Mouse (Mus musculus) MEL-GATA-1-ER (cell line): ENCODE results near the gene Lrpprc.

ENCODE experiments used
- DNase-seq: peaks from one replicate; pipeline ENCODE4 v3.0.0-alpha.2; 2012; ENCODE audit warnings: low read depth; ENCODE audit errors: extremely low read depth

Gene Lrpprc

DNA sequence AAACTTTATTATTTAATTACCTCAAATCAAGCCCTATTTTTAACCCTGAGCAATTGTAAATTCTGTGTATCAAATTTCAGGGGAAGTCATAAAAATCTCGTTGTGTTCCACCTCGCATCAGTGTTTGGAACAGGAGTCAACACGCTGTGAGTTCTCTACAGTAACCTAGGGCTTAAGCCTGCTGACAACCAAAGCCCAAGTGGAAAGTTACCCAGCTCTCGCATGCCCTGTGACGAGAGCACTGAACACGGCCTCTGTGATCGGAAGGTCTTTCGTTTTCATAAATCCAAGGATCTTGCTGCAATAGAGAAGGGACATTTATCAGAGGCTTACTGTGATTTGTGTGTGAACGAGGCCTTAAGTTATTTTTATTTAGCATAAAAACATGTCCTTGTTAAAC is 18.7 kb downstream of the Lrpprc start:
- DNase-seq: no peak

DNA sequence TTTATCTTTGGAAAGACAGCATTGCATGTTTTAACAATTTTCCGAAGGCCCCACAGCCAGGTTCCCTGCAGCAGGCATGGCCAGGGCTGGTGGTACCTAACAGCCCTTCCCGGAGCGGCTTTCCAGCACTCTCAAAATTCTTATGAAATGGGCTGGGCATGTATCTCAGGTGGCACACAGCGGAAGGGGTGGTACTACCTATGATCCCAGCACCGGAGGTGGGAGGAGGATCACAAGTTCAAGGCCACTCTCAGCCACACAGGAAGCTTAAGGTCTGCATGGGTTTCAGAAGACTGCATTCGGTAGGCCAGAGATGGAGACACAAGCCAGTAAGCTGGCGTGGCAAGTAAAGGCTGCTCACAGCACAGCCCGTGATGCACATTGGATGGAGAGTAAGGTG is 31.6 kb downstream of the Lrpprc start:
- no peak for DNase-seq

DNA sequence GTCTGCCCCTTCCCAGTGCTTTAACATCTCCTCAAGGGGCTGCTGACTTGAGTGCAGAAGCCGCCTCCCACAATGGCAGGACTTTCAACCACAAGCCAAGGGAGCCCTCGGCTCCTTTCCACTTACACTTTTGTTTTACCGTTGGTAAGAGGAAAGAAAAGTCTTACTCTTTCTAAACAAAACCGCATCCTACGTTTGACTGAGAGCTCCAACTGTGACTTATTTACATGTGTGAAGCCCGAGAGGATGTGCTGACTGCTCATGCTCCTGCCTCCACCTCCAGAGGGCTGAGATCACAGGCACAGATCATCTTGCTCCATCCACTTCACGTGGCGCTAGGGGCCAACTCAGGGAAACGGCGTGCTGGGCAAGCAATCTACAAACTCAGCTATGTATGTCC is 32.2 kb downstream of the Lrpprc start:
- DNase-seq: no peak

DNA sequence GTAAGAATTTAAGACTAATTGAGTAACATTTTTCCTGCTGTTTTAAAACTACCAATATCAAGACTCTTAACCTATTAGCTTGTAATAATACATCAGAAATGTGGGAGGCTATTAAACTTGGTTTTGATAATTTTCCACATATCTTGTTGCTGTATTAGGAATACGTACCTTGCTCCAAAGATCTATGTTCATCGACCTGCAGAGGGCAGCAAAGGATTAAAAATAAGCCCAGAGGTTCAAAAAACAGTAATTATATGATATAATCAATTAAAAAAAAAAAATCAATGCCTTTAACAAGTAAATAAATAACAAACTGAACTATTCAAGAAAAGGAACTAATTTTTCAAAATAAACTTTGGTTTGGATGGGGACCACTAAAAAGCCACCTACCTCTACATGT is 34.5 kb downstream of the Lrpprc start:
- no peak for DNase-seq

DNA sequence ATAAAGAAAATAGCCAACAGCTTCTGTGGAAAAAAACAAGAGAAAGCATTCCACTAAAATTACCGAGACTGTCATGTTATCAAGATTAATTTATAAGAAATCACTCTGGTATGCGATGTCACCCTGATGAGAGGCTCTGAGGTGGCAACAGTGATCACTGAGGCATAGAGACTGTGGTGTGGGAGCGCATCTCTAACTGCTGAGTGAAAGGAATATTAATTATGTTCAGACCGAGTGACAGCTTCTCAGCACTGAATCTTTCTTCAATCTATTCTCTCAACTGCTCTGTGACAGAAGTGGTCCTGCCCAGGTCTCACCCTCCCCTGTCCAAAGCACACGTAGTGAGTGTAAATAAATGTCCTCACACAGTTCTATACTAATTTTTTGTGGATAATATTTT is 37.1 kb downstream of the Lrpprc start:
- no peak for DNase-seq

DNA sequence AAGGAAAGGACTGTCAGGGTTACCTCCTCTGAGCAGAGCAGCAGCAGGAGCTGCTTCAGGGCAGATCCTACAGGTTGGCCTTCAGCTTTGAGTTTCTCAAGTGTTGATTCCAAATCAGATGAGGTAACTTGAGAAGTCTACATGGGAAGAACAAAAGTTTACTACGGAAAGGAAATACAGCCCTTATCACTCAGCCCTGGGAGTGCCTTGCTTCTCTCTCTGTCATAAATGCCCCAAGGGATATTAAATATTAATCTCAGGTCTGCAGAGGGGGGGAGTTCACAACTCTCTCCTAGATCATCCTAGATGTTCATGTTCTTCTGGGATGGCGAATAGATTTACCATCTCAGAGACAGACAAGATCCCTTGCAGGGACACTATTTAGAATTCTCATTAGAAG is 38.3 kb downstream of the Lrpprc start:
- no peak for DNase-seq

DNA sequence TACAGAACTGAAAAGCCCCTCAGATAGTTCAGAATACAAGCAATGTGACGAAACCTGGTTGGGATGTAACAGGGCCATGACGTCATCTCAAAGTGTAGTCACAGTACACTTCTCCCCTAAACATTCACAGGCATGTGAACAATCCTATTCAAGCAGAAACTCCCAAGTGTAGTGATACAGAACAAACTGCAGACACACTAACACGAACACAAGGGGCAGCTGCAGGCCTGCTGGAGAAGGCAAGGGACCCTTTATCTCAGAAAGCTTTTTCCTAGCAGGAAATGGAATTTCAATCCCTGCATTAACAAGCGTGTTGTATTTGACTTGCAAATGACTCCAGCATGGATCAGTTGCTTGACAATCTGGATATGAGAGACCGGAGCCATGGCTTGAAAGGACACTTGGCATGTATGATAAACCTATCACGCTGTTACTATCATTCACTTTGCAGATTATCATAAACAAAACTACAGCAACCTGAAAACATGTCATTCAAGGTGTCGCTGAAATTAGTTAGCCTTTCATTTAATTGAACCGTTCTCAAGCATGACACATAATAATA is 38.9 kb downstream of the Lrpprc start:
- DNase-seq: no peak

DNA sequence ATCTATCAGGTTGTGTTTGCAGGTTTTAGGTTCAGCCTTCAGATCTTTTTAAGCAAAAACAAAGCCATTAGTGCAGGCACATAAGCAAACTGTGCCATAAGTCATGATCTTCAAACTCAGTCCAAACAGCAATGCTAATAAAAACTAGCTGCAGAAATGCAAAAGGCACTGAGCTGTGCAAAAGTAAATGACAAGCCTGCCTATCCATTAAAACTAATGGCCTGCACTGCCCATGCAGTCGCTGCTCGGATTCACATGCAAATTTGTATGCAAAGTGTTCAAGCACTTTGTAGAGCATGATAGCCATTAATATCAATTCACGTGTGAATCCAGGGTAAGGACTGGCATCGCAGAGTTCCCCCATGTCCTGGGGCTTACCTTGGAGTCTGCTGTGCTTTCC is 40.5 kb downstream of the Lrpprc start:
- no peak for DNase-seq

DNA sequence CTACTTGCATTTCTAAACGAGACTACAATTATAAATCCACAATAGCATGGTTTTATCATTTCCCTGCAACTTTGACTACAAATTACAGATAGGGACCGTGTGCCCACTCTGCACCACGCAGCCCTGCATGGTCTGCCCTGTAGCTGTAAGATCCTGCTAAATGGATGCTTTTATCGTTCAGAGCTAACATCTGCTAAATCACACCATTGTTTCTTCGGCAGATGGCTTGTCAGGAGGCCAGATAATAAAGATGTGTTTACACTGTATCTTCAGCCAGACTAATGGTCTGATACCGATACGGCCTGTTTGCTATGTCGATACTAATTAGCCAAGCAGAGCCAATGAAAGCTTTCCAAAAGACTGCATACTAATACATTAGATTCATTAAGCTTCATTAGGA is 41.3 kb downstream of the Lrpprc start:
- no peak for DNase-seq

DNA sequence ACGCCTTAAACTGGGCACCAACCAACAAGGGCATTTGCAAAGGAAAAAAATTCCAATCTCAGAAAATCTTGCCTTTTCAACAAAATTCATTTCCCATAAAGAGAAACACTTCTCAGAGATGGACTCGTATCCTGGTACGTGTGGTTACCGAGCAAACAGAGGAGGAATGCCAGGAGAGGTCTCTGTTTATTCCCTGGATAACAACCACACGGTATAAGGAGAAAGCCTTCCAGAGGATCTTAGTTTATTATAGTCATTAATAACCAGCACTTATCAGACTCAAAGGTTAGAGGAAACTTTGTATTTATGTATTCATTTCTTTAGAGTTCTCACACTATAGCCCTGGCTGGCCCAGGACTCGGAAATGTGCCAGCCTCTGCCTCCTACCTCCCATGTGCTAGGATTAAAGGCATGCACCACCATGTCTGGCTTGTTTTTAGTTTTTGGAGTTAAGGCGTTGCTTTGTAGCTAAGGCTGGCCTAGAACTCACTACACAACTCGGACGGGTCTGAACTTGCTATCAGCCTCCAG is 42.4 kb downstream of the Lrpprc start:
- DNase-seq: no peak

DNA sequence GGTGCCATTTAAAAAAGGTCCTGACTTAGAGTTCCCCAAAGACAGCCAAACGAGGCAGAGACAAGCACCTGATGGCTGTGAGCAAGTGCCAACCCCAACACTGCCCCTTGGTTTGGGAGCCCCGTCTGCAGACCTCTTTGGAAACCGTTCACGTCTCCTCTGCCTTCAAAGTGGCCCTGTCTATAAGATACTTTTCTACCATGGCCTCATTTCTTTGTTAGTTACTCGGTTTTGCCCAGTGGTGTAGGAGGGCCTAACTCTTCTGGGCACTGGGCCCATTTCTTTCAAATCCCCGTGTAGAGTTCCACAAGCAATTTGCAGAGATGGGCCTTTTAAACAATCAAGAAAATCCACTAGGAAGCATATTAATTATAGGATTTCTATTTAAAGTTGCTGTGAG is 43.4 kb downstream of the Lrpprc start:
- DNase-seq: no peak

DNA sequence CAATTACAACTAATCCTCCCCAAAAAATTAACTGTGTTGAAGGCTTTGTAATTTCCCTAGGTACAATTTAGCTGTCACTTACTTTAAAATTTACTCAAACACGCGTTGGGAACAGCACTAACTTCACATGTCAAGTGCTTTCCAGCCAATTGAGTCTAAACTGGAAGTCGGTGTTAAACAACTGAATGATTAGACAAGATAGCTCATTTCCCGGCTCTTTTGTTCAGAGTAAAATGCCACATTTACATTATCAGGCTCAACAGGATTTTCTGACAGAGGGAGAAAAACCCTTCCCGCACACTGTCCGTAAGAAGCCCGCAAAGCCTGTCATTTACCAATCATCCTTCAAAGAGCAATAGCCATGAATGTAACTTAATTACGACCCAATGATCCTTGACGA is 45.6 kb downstream of the Lrpprc start:
- no peak for DNase-seq

DNA sequence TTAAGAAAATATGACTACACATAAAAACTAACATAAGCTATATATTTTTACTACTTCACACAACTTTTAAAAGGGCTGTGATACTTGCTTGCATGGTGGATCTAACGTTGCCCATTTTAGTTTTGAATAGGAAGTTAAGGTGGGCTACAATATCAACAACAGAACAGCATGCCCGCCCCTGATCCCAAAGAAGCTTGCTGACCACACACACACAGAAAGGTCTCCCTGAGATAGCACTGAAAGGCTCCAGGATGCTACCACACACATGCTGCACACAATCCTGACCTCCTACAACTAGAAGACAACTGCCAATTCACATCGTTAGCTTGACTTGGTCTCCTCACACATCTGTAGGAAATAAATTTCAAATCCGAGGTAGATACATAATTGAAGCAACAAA is 46.3 kb downstream of the Lrpprc start:
- no peak for DNase-seq

DNA sequence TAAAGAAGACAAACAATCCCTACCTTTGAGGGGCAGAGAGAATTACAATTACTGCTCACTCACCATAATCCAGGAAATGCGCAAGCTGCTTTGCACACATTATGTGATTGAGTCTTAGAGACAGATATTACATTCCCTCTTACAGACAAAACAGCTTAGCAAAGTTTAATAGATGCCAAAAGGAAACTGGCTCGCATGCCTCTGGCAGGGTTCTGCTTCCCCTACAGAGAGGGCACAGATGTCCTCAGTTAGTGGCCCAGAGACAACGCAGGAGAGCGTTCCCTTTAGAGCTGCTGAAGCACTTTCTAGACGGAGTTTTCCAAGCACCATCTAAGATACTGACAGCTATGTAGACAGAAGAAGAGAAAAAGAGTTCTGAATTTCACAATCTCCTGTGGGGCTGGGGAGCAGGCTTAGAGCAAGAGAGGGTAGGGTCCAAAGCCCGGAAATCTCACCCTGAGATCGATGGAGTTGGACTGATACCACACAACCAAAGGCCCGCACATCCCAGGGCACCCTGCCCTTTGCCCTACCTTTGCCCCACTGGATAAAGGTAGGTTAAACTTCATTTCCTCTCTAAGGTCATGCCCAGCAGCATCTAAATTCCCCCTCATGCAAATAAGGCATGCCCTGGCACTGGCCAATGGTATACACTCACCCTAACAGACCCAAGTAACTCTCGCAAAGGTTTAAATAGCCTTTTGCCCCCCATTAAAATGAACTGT is 52.4 kb downstream of the Lrpprc start:
- DNase-seq: no peak

DNA sequence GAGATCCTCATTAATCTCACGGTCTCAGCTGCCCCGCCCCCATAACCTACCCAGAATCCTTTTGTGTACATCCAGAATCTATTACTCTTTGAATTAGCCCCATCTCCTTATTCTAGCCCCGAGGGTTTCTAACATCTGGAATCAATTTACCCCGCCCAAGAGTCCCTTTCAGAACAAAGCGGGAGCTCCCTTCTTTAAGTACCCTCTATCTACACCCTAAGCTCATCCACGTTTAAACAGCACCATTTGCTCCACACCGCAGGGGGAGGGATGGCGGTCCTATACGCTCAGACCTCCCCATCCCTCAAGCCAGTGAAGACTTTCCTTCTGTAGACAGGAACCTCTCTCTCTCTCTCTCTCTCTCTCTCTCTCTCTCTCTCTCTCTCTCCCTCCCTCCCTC is 53.9 kb downstream of the Lrpprc start:
- DNase-seq: no peak

DNA sequence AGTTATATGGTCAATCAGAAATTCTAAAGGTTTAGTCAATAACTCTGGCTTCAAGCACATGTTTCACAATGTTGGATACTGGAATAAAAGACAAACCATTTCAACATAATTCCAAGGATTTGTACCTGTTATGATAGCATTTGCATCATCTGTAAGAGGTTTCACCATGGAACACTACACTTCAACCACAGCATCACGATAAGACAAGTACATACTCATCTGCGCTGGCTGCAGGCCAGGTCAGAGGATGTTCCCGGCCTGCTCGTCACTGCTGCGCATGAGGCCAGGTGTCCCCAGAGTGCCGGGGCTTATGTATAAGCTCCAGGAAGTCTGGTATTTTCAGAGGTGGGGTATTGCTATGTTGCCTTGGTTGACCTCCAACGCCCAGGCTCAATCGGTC is 58.0 kb downstream of the Lrpprc start:
- DNase-seq: no peak

DNA sequence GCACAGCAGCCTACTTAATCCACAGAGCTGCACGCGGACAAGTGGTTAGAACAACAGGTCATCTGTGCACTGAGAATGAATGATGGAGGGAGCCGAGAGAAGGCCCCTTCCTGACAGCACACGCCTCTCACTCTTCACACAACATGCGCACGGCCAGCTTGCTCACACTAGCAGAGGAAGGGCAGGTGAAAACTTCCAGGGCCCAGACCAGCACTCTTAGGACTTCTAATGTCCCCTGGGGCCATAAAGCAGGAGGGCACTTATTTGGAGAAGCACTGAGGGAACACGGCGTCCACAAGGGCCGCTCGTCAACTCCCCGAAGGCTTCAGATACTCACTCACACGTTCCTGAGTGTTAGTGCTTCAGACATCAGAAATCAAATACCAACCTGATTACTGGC is 59.2 kb downstream of the Lrpprc start:
- DNase-seq: no peak

DNA sequence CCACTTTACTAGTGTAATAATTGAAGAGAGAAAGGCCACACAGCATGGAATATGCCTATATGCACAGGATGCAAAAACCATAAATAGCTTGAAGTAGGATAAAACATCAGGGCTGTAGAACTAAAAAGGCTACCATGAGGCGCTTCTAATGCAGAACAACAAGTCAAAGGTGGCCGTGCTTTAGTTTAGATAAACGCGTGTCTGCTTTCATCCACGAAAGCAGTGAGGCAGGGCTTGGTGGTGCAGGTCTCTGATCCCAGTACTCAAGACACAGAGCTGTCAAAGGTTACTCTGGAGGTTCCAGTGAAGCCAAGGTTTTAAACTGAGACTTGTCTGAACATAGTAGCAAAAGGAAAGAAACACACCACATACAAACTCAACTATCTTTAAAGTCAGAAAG is 61.4 kb downstream of the Lrpprc start:
- DNase-seq: no peak

DNA sequence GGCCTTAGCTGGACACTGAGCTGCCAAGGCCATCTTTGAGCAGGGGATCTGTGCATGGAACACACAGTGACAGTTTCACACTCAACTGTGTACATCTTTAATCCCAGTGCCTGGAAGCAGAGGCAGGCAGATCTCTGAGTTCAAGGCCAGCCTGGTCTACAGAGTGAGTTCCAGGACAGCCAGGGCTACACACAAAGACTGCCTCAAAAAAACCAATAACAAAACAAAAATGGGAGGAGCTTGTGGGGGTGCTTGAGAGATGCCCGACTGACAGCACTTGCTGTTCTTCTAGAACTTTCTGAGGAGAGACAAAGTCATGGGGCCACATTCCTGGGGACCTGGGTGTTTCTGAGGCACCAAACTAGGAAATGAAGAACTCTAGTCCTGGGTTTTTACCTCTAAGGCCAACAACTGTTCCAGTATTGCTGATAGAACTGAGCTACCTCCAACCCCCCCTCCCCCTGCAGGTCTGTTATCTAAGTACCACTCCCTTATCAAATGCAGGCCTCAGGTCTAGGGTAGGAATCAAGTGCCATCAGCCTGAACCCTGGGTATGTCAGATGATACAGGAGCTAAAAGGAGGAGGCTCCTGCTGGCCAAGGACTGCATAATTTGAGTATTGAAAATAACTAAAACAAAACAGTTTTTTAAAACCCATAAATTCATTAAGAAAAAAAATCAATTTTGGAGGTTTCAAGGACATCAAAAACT is 62.2 kb downstream of the Lrpprc start:
- DNase-seq: no peak

DNA sequence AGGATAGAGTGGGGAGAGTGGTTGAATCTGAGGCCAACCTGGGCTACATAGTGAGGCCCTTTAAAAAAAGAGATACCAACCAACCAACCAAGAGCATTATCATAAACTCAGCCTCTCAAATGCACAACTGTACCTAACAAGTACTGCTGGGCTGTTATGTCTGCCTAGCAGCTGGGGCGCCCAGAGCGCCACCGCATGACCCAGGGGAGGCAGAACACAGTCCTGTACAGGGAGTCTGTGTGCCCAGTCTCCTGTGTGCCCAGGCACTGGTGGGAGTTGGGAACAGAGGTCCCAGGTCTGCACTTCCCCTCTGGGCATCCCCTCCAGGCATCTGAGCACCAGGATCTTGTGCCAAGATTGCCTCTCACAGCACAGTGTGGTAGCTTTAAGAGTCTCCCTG is 65.4 kb downstream of the Lrpprc start:
- no peak for DNase-seq

DNA sequence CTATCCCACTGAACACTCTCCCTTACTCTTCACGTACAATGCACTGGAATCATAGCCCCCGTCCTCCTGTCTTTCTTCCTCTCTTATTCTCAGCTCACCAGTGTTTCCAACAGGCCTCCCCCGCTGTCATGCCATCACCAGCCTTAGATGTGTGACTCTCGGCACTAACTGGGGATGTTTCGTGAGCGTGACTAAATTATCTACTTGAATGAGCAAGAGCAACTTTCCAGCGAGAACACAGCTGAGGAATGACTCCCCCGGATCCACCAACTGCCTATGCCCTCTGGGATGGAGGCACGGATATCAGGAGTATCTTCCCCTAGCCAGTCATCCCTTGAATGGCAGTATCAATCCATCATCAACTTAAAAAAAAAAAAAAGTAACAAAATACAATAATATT is 66.6 kb downstream of the Lrpprc start:
- DNase-seq: no peak

DNA sequence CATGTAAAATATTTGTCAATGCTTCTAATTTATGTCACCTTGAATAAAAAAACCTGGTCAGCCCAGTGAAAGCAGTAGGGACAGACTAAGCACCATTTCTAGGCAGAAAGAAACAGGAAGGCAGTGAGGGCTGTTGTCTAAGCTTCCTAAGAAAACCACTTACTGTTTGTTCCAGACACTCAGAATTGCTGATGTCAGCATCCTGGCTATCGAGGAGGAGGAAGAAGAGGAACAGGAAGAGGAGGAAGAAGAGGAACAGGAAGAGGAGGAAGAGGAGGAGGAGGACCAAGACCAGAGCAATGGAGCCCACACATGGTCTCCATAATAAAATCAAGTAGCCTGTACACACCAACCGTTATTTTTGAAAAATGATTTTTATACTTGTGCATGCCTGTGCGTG is 71.5 kb downstream of the Lrpprc start:
- no peak for DNase-seq

DNA sequence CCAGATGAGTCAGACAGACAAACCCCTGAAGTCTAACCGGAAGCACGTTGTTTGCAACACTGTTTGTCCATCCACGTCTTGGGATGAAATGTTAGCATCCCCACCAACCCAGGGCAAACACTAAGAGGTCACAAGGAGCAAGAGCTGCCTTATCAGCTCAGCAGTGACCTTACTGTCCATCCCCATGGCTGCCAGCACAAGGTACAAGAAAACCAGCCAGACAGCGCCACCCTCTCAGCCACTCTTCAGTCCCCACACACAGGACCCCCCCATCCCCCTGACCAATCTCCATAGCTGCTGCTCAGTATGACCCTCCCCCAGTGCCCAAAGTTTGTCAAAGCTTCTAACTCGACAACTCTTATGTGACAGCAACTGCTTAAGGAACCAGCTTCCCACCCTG is 73.2 kb downstream of the Lrpprc start:
- DNase-seq: no peak
